Mouse (Mus musculus): Measurements from ENCODE around the gene Fmr1.
"Not testable (repeated sequence)": the region's sequence is repeated elsewhere in the genome, so short reads cannot be mapped to it uniquely, and the experiment has no call there.

Gene Fmr1

GRCm38 (mm10) chrX:68678333-68678740 is at the start of gene Fmr1:
Gene Fmr1 (plus strand): TSS chrX:68678541.
- peak; percentile 96 for DNase-seq (ENCODE audit: low read depth)

GRCm38 (mm10) chrX:68641603-68642002 is 36.7 kb upstream of the Fmr1 start:
- no peak for DNase-seq (ENCODE audit: low read depth)

- no peak for DNase-seq (ENCODE audit: low read depth)
These were observed 33.0 kb upstream of the Fmr1 start for GRCm38 (mm10) chrX:68645154-68645919.

GRCm38 (mm10) chrX:68677508-68677907 is 833 bp upstream of the Fmr1 start:
- no peak for DNase-seq (ENCODE audit: low read depth)

GRCm38 (mm10) chrX:68678815-68679486 is 610 bp downstream of the Fmr1 start:
- no peak for DNase-seq (ENCODE audit: low read depth)

GRCm38 (mm10) chrX:68684706-68685105 is 6.4 kb downstream of the Fmr1 start:
- DNase-seq (ENCODE audit: low read depth) = no peak

- DNase-seq (ENCODE audit: low read depth) = not testable (repeated sequence)
These were observed 13.6 kb downstream of the Fmr1 start for GRCm38 (mm10) chrX:68691936-68692335.

- no peak for DNase-seq (ENCODE audit: low read depth)
These were observed 58.6 kb downstream of the Fmr1 start for GRCm38 (mm10) chrX:68736902-68737301.

- DNase-seq (ENCODE audit: low read depth) = no peak
These were observed 61.7 kb downstream of the Fmr1 start for GRCm38 (mm10) chrX:68740088-68740487.

- no peak for DNase-seq (ENCODE audit: low read depth)
These were observed 83.3 kb downstream of the Fmr1 start, which contains the start of gene Fmr1nb for GRCm38 (mm10) chrX:68761606-68762005. Gene Fmr1nb (plus strand): TSS chrX:68761839.

Data from naive thymus-derived CD4-positive, alpha-beta T cell, adult 2 months (primary cell).